Mouse (Mus musculus): ENCODE measurements around the gene Acyp2.
"Not testable (repeated sequence)": the region's sequence is repeated elsewhere in the genome, so short reads cannot be mapped to it uniquely, and the experiment has no call there.

The Acyp2 gene

GRCm38 (mm10) chr11:30649001-30649637, at the start of gene Acyp2:
Acyp2 (minus strand) TSS chr11:30649587.
- peak; percentile 70 for DNase-seq

GRCm38 (mm10) chr11:30689421-30689820, 40.0 kb upstream of the Acyp2 start:
- no peak for DNase-seq

GRCm38 (mm10) chr11:30676086-30676485, 26.7 kb upstream of the Acyp2 start:
- DNase-seq: peak; percentile 25

GRCm38 (mm10) chr11:30672719-30673118, 23.3 kb upstream of the Acyp2 start:
- DNase-seq: no peak

- DNase-seq: no peak
Observed at GRCm38 (mm10) chr11:30663001-30663400, 13.6 kb upstream of the Acyp2 start.

- DNase-seq: no peak
Observed at GRCm38 (mm10) chr11:30662591-30662990, 13.2 kb upstream of the Acyp2 start.

GRCm38 (mm10) chr11:30657069-30657468, 7.7 kb upstream of the Acyp2 start:
- peak; percentile 13 for DNase-seq

GRCm38 (mm10) chr11:30656060-30656459, 6.7 kb upstream of the Acyp2 start:
- DNase-seq: no peak

- no peak for DNase-seq
Observed at GRCm38 (mm10) chr11:30650416-30650815, 1.0 kb upstream of the Acyp2 start.

- DNase-seq: no peak
Observed at GRCm38 (mm10) chr11:30635674-30636073, 13.7 kb downstream of the Acyp2 start.

- DNase-seq: no peak
Observed at GRCm38 (mm10) chr11:30630514-30630913, 18.9 kb downstream of the Acyp2 start.

GRCm38 (mm10) chr11:30623218-30623617, 26.2 kb downstream of the Acyp2 start:
- DNase-seq: no peak

- not testable (repeated sequence) for DNase-seq
Observed at GRCm38 (mm10) chr11:30621386-30622363, 27.7 kb downstream of the Acyp2 start.

- no peak for DNase-seq
Observed at GRCm38 (mm10) chr11:30618235-30618634, 31.2 kb downstream of the Acyp2 start.

- DNase-seq: no peak
Observed at GRCm38 (mm10) chr11:30617571-30618097, 31.8 kb downstream of the Acyp2 start.

- no peak for DNase-seq
Observed at GRCm38 (mm10) chr11:30615977-30616376, 33.4 kb downstream of the Acyp2 start.

- no peak for DNase-seq
Observed at GRCm38 (mm10) chr11:30613916-30614546, 35.4 kb downstream of the Acyp2 start.

- no peak for DNase-seq
Observed at GRCm38 (mm10) chr11:30612699-30613098, 36.7 kb downstream of the Acyp2 start.

GRCm38 (mm10) chr11:30609247-30609646, 40.1 kb downstream of the Acyp2 start:
- no peak for DNase-seq

- no peak for DNase-seq
Observed at GRCm38 (mm10) chr11:30607587-30608518, 41.5 kb downstream of the Acyp2 start.

GRCm38 (mm10) chr11:30597259-30597658, 52.1 kb downstream of the Acyp2 start:
- DNase-seq: no peak

- DNase-seq: no peak
Observed at GRCm38 (mm10) chr11:30580008-30580407, 69.4 kb downstream of the Acyp2 start.
